Mouse (Mus musculus): ENCODE measurements around the gene Lix1. TPM values are rescaled to one million over a fixed set of nuclear protein-coding genes. Genes with fewer than 3 reads are reported as not detected.

Gene Lix1
- polyA plus RNA-seq, 1 experiment from 2014 or later, result 10.1 TPM

- no peaks in the 10 kb centered on the region for H3K27me3 ChIP-seq (ENCODE audit: insufficient read depth, low read length)
- no peak overlapping the region for H3K4me2 ChIP-seq (ENCODE audit: low read length)
- H3K9ac ChIP-seq (ENCODE audit: low read depth, low read length), result no peak overlapping the region
- H3K36me3 ChIP-seq (ENCODE audit: insufficient read depth, low read length), result no peaks in the 10 kb centered on the region
- no peak for TF ChIP-seq CTCF (IDR thresholded peaks at IDR 0.05; ENCODE audit: low read depth)
- ATAC-seq (replicated peaks; ENCODE audit: low FRiP score, low read depth) (no peak), DNase-seq (ENCODE audit: low spot score) (no peak)
- no peaks in the 10 kb centered on the region for H3K9me3 ChIP-seq (replicated peaks; ENCODE audit: low read length)
- H3K27ac ChIP-seq, result no peak overlapping the region
- WGBS, result 54% methylated on average over 3 of the region's 3 CpGs
- H3K4me3 ChIP-seq (replicated peaks; ENCODE audit: low read depth, low read length), result no peak overlapping the region
- H3K4me1 ChIP-seq (replicated peaks; ENCODE audit: insufficient read depth, low read length), result no peaks in the 10 kb centered on the region
Measured at GRCm38 (mm10) chr17:17425906-17426305, 23.4 kb downstream of the Lix1 start.

- Histone ChIP-seq H3K9me3 (replicated peaks; ENCODE audit: low read length) (no peaks in the 10 kb centered on the region), H3K27me3 (ENCODE audit: insufficient read depth, low read length) (no peaks in the 10 kb centered on the region), H3K27ac (no peak overlapping the region), H3K4me2 (ENCODE audit: low read length) (no peak overlapping the region), H3K36me3 (ENCODE audit: insufficient read depth, low read length) (no peaks in the 10 kb centered on the region), H3K4me1 (replicated peaks; ENCODE audit: insufficient read depth, low read length) (no peaks in the 10 kb centered on the region), H3K4me3 (replicated peaks; ENCODE audit: low read depth, low read length) (no peak overlapping the region), H3K9ac (ENCODE audit: low read depth, low read length) (no peak overlapping the region)
- TF ChIP-seq CTCF (IDR thresholded peaks at IDR 0.05; ENCODE audit: low read depth), result no peak
- DNase-seq (ENCODE audit: low spot score), result no peak
- no peak for ATAC-seq (replicated peaks; ENCODE audit: low FRiP score, low read depth)
- 82% methylated on average over 2 of the region's 2 CpGs for WGBS
Measured at GRCm38 (mm10) chr17:17428888-17429287, 26.4 kb downstream of the Lix1 start.

- Histone ChIP-seq H3K9me3 (replicated peaks; ENCODE audit: low read length) (no peaks in the 10 kb centered on the region), H3K9ac (ENCODE audit: low read depth, low read length) (no peak overlapping the region), H3K4me2 (ENCODE audit: low read length) (no peak overlapping the region), H3K4me1 (replicated peaks; ENCODE audit: insufficient read depth, low read length) (no peaks in the 10 kb centered on the region), H3K36me3 (ENCODE audit: insufficient read depth, low read length) (no peaks in the 10 kb centered on the region), H3K27me3 (ENCODE audit: insufficient read depth, low read length) (no peaks in the 10 kb centered on the region), H3K4me3 (replicated peaks; ENCODE audit: low read depth, low read length) (no peak overlapping the region), H3K27ac (no peak overlapping the region)
- no peak for DNase-seq (ENCODE audit: low spot score)
- ATAC-seq (replicated peaks; ENCODE audit: low FRiP score, low read depth), result no peak
- WGBS, result 87% methylated on average over 4 of the region's 4 CpGs
- no peak for TF ChIP-seq CTCF (IDR thresholded peaks at IDR 0.05; ENCODE audit: low read depth)
Measured at GRCm38 (mm10) chr17:17433679-17434078, 31.2 kb downstream of the Lix1 start.

GRCm38 (mm10) chr17:17438576-17439191, 36.2 kb downstream of the Lix1 start:
- no peak overlapping the region for H3K4me2 ChIP-seq (ENCODE audit: low read length)
- DNase-seq (ENCODE audit: low spot score) (no peak), ATAC-seq (replicated peaks; ENCODE audit: low FRiP score, low read depth) (no peak)
- no peaks in the 10 kb centered on the region for H3K4me1 ChIP-seq (replicated peaks; ENCODE audit: insufficient read depth, low read length)
- TF ChIP-seq CTCF (IDR thresholded peaks at IDR 0.05; ENCODE audit: low read depth), result no peak
- no peak overlapping the region for H3K27ac ChIP-seq
- no peak overlapping the region for H3K9ac ChIP-seq (ENCODE audit: low read depth, low read length)
- no peak overlapping the region for H3K4me3 ChIP-seq (replicated peaks; ENCODE audit: low read depth, low read length)
- H3K27me3 ChIP-seq (ENCODE audit: insufficient read depth, low read length), result no peaks in the 10 kb centered on the region
- no peaks in the 10 kb centered on the region for H3K9me3 ChIP-seq (replicated peaks; ENCODE audit: low read length)
- no peaks in the 10 kb centered on the region for H3K36me3 ChIP-seq (ENCODE audit: insufficient read depth, low read length)

GRCm38 (mm10) chr17:17441876-17442498, 39.5 kb downstream of the Lix1 start:
- WGBS, result 21% methylated on average over 4 of the region's 4 CpGs

GRCm38 (mm10) chr17:17444297-17444886, 41.9 kb downstream of the Lix1 start:
- no peak for TF ChIP-seq CTCF (IDR thresholded peaks at IDR 0.05; ENCODE audit: low read depth)
- no peak overlapping the region for H3K4me3 ChIP-seq (replicated peaks; ENCODE audit: low read depth, low read length)

More at GRCm38 (mm10) chr17:17441876-17442498, 39.5 kb downstream of the Lix1 start:
- H3K9ac ChIP-seq (ENCODE audit: low read depth, low read length), result no peak overlapping the region
- no peaks in the 10 kb centered on the region for H3K9me3 ChIP-seq (replicated peaks; ENCODE audit: low read length)
- no peaks in the 10 kb centered on the region for H3K27me3 ChIP-seq (ENCODE audit: insufficient read depth, low read length)
- H3K4me1 ChIP-seq (replicated peaks; ENCODE audit: insufficient read depth, low read length), result no peaks in the 10 kb centered on the region
- H3K36me3 ChIP-seq (ENCODE audit: insufficient read depth, low read length), result no peaks in the 10 kb centered on the region
- no peak overlapping the region for H3K27ac ChIP-seq
- DNase-seq (ENCODE audit: low spot score) (peak; percentile 48), ATAC-seq (replicated peaks; ENCODE audit: low FRiP score, low read depth) (no peak)
- H3K4me3 ChIP-seq (replicated peaks; ENCODE audit: low read depth, low read length), result no peak overlapping the region
- no peak for TF ChIP-seq CTCF (IDR thresholded peaks at IDR 0.05; ENCODE audit: low read depth)
- H3K4me2 ChIP-seq (ENCODE audit: low read length), result no peak overlapping the region

More at GRCm38 (mm10) chr17:17444297-17444886, 41.9 kb downstream of the Lix1 start:
- 78% methylated on average over 3 of the region's 3 CpGs for WGBS
- Histone ChIP-seq H3K36me3 (ENCODE audit: insufficient read depth, low read length) (no peaks in the 10 kb centered on the region), H3K9ac (ENCODE audit: low read depth, low read length) (no peak overlapping the region), H3K4me2 (ENCODE audit: low read length) (no peak overlapping the region), H3K27ac (no peak overlapping the region), H3K9me3 (replicated peaks; ENCODE audit: low read length) (no peaks in the 10 kb centered on the region), H3K27me3 (ENCODE audit: insufficient read depth, low read length) (no peaks in the 10 kb centered on the region), H3K4me1 (replicated peaks; ENCODE audit: insufficient read depth, low read length) (no peaks in the 10 kb centered on the region)
- no peak for ATAC-seq (replicated peaks; ENCODE audit: low FRiP score, low read depth)
- no peak for DNase-seq (ENCODE audit: low spot score)
